Mouse (Mus musculus) neural tube, embryonic 11.5 days (tissue): ENCODE measurements around the gene Tmsb15b2. TPM values are rescaled to one million over a fixed set of nuclear protein-coding genes. Genes with fewer than 3 reads are reported as not detected.
"Not testable (repeated sequence)": the region's sequence is repeated elsewhere in the genome, so short reads cannot be mapped to it uniquely, and the experiment has no call there.

ENCODE experiments used
- ATAC-seq: fragments of 200-750 bp; cut with Nextera tagmentation; 2 replicates; pipeline ENCODE4 v1.8.0; 2017; ENCODE audit warnings: moderate number of reproducible peaks, mild to moderate bottlenecking, moderate TSS enrichment, moderate library complexity; ENCODE audit not compliant: insufficient read depth, low FRiP score, low TSS enrichment
- DNase-seq: peaks from one replicate; pipeline ENCODE4 v3.0.0-alpha.2; 2015; ENCODE audit warnings: low spot score
- H3K27ac ChIP-seq: fragments of 300-500 bp; sonication (generic); 2 replicates; pipeline ENCODE4 v1.5.1; 2014; ENCODE audit warnings: low read depth, mild to moderate bottlenecking, low read length
- H3K27me3 ChIP-seq: fragments of 300-500 bp; sonication (generic); 2 replicates; pipeline ENCODE4 v1.6.1; 2014; ENCODE audit warnings: mild to moderate bottlenecking, low read length, mixed read lengths; ENCODE audit not compliant: control insufficient read depth, insufficient read depth
- H3K36me3 ChIP-seq: fragments of 300-500 bp; sonication (generic); 2 replicates; pipeline ENCODE4 v1.6.1; 2014; ENCODE audit warnings: mild to moderate bottlenecking, low read length, moderate library complexity, mixed read lengths; ENCODE audit not compliant: control insufficient read depth, insufficient read depth
- H3K4me1 ChIP-seq: fragments of 300-500 bp; sonication (generic); 2 replicates; pipeline ENCODE4 v1.6.1; 2014; ENCODE audit warnings: low read length, mixed read lengths; ENCODE audit not compliant: control insufficient read depth, insufficient read depth
- H3K4me2 ChIP-seq: fragments of 300-500 bp; sonication (generic); 2 replicates; pipeline ENCODE4 v1.6.1; 2014; ENCODE audit warnings: low read depth, mild to moderate bottlenecking, moderate library complexity
- H3K4me3 ChIP-seq: fragments of 300-500 bp; sonication (generic); 2 replicates; pipeline ENCODE4 v1.5.1; 2014; ENCODE audit warnings: low read depth, low read length
- H3K9ac ChIP-seq: fragments of 300-500 bp; sonication (generic); 2 replicates; pipeline ENCODE4 v1.6.1; 2014; ENCODE audit warnings: mild to moderate bottlenecking, low read length
- H3K9me3 ChIP-seq: fragments of 300-500 bp; sonication (generic); 2 replicates; pipeline ENCODE4 v1.6.1; 2016; ENCODE audit warnings: low read length; ENCODE audit not compliant: control insufficient read depth
- WGBS: fragments of 180-500 bp; shearing (Covaris S2); extraction: QIAGEN DNeasy Blood & Tissue Kit; methylation state at CpG from one replicate; pipeline ENCODE4 v1.1.7; 2014; 5-methylcytosine and 5-hydroxymethylcytosine counted together
- polyA plus RNA-seq: library from polyadenylated mRNA; unstranded; fragments of >200 nt; fragmentation: Nextera tagmentation; extraction: Ambion mirVana; gene quantifications from 2 replicates; pipeline ENCODE4 v1.2.1, GENCODE M21; 2014

Gene Tmsb15b2
- polyA plus RNA-seq, 1 experiment from 2014 or later = 54.1 TPM

- no peak for ATAC-seq
- Histone ChIP-seq H3K4me1 (no peaks in the 10 kb centered on the region), H3K4me3 (no peak overlapping the region), H3K9me3 (no peaks in the 10 kb centered on the region), H3K27ac (no peak overlapping the region), H3K27me3 (0 out of 2 replicates have a peak, but pooled peaks cover 2% of the 10 kb centered on the region), H3K36me3 (no peaks in the 10 kb centered on the region), H3K9ac (no peak overlapping the region), H3K4me2 (no peak overlapping the region)
- DNase-seq = no peak
- 56% methylated on average over 2 of the region's 2 CpGs for WGBS
Measured at GRCm38 (mm10) chrX:136991274-136991673, 16.0 kb upstream of the Tmsb15b2 start.

GRCm38 (mm10) chrX:136986039-136986438 is 10.7 kb upstream of the Tmsb15b2 start:
- ATAC-seq (no peak), DNase-seq (no peak)
- H3K9ac ChIP-seq = no peak overlapping the region
- no peak overlapping the region for H3K4me2 ChIP-seq
- no peaks in the 10 kb centered on the region for H3K27me3 ChIP-seq
- H3K4me1 ChIP-seq = no peaks in the 10 kb centered on the region
- no peaks in the 10 kb centered on the region for H3K36me3 ChIP-seq
- no peaks in the 10 kb centered on the region for H3K9me3 ChIP-seq
- H3K4me3 ChIP-seq = no peak overlapping the region
- no peak overlapping the region for H3K27ac ChIP-seq

- no peak overlapping the region for H3K4me2 ChIP-seq
- no peaks in the 10 kb centered on the region for H3K36me3 ChIP-seq
- H3K9ac ChIP-seq = no peak overlapping the region
- no peaks in the 10 kb centered on the region for H3K9me3 ChIP-seq
- no peak for DNase-seq
- no peaks in the 10 kb centered on the region for H3K27me3 ChIP-seq
- no peak overlapping the region for H3K27ac ChIP-seq
- no peaks in the 10 kb centered on the region for H3K4me1 ChIP-seq
- no peak overlapping the region for H3K4me3 ChIP-seq
- ATAC-seq = no peak
Measured at GRCm38 (mm10) chrX:136978616-136979015, 3.3 kb upstream of the Tmsb15b2 start.

GRCm38 (mm10) chrX:136976424-136977084 is 1.3 kb upstream of the Tmsb15b2 start, which contains the start of the genes Tmsb15l and Tmsb15b1:
Tmsb15l (minus strand) TSS chrX:136976869.
Tmsb15b1 (minus strand) TSS chrX:136976874.
- H3K36me3 ChIP-seq = no peaks in the 10 kb centered on the region
- ATAC-seq = peak; percentile 100
- H3K4me3 ChIP-seq = peak within 1 kb of the TSS; percentile 34
- no peak within 1 kb of the TSS for H3K27ac ChIP-seq
- H3K9me3 ChIP-seq = no peaks in the 10 kb centered on the region
- H3K27me3 ChIP-seq = no peaks in the 10 kb centered on the region
- H3K4me1 ChIP-seq = no peaks in the 10 kb centered on the region
- 30% methylated on average over 15 of the region's 15 CpGs for WGBS
- 0 out of 2 replicates have a peak within 1 kb of the TSS, but pooled peaks have one; percentile 18 for H3K9ac ChIP-seq
- peak within 1 kb of the TSS; percentile 41 for H3K4me2 ChIP-seq
- DNase-seq = peak; percentile 68

- ATAC-seq = no peak
- no peaks in the 10 kb centered on the region for H3K36me3 ChIP-seq
Measured at GRCm38 (mm10) chrX:136959688-136960087, 15.6 kb downstream of the Tmsb15b2 start.

GRCm38 (mm10) chrX:136958300-136958699 is 17.0 kb downstream of the Tmsb15b2 start:
- WGBS = 64% methylated on average over 5 of the region's 5 CpGs
- 0 out of 2 replicates have a peak, but pooled peaks have one; percentile 32 for ATAC-seq
- H3K4me3 ChIP-seq, H3K9me3 ChIP-seq, DNase-seq, H3K36me3 ChIP-seq, H3K4me2 ChIP-seq, H3K9ac ChIP-seq, H3K27ac ChIP-seq, H3K27me3 ChIP-seq, H3K4me1 ChIP-seq: not testable (repeated sequence)

More at GRCm38 (mm10) chrX:136959688-136960087, 15.6 kb downstream of the Tmsb15b2 start:
- Histone ChIP-seq H3K27ac (no peak overlapping the region), H3K4me3 (no peak overlapping the region), H3K4me1 (no peaks in the 10 kb centered on the region), H3K27me3 (no peaks in the 10 kb centered on the region), H3K4me2 (no peak overlapping the region), H3K9me3 (no peaks in the 10 kb centered on the region), H3K9ac (no peak overlapping the region)
- DNase-seq = no peak
- WGBS = 23% methylated on average over 2 of the region's 2 CpGs

GRCm38 (mm10) chrX:136957583-136958279 is 17.6 kb downstream of the Tmsb15b2 start:
- ATAC-seq (peak; percentile 99), DNase-seq (peak; percentile 64)
- peak overlapping the region; percentile 41 for H3K4me2 ChIP-seq
- not testable (repeated sequence) for H3K36me3 ChIP-seq, H3K9ac ChIP-seq, H3K4me3 ChIP-seq, H3K4me1 ChIP-seq, H3K9me3 ChIP-seq, H3K27me3 ChIP-seq, H3K27ac ChIP-seq
- WGBS = 31% methylated on average over 13 of the region's 13 CpGs

GRCm38 (mm10) chrX:136937985-136938384 is 37.3 kb downstream of the Tmsb15b2 start:
- Histone ChIP-seq H3K9ac (no peak overlapping the region), H3K9me3 (no peaks in the 10 kb centered on the region), H3K4me3 (no peak overlapping the region), H3K4me2 (no peak overlapping the region), H3K27me3 (no peaks in the 10 kb centered on the region), H3K4me1 (no peaks in the 10 kb centered on the region), H3K36me3 (no peaks in the 10 kb centered on the region), H3K27ac (no peak overlapping the region)
- ATAC-seq (no peak), DNase-seq (no peak)
- WGBS = 45% methylated on average over 3 of the region's 3 CpGs

- no peak within 1 kb of the TSS for H3K27ac ChIP-seq
- ATAC-seq (no peak), DNase-seq (no peak)
- no peaks in the 10 kb centered on the region for H3K9me3 ChIP-seq
- no peaks in the 10 kb centered on the region for H3K27me3 ChIP-seq
- no peaks in the 10 kb centered on the region for H3K36me3 ChIP-seq
- no peak within 1 kb of the TSS for H3K9ac ChIP-seq
- 92% methylated on average over 14 of the region's 14 CpGs for WGBS
- no peaks in the 10 kb centered on the region for H3K4me1 ChIP-seq
- H3K4me3 ChIP-seq = no peak within 1 kb of the TSS
- H3K4me2 ChIP-seq = no peak within 1 kb of the TSS
Measured at GRCm38 (mm10) chrX:136927031-136927430, 48.3 kb downstream of the Tmsb15b2 start, which contains the start of gene H2bfm. H2bfm (plus strand) TSS chrX:136927325.
